Mouse (Mus musculus) lung, postnatal 10 days (tissue): ENCODE measurements around the gene Ranbp9.
A peak's percentile ranks its signal among the peaks of the same experiment; 100 is the strongest.

Experiments used
- DNase-seq: peaks from one replicate; pipeline ENCODE4 v3.0.0; 2021

Gene Ranbp9

DNA sequence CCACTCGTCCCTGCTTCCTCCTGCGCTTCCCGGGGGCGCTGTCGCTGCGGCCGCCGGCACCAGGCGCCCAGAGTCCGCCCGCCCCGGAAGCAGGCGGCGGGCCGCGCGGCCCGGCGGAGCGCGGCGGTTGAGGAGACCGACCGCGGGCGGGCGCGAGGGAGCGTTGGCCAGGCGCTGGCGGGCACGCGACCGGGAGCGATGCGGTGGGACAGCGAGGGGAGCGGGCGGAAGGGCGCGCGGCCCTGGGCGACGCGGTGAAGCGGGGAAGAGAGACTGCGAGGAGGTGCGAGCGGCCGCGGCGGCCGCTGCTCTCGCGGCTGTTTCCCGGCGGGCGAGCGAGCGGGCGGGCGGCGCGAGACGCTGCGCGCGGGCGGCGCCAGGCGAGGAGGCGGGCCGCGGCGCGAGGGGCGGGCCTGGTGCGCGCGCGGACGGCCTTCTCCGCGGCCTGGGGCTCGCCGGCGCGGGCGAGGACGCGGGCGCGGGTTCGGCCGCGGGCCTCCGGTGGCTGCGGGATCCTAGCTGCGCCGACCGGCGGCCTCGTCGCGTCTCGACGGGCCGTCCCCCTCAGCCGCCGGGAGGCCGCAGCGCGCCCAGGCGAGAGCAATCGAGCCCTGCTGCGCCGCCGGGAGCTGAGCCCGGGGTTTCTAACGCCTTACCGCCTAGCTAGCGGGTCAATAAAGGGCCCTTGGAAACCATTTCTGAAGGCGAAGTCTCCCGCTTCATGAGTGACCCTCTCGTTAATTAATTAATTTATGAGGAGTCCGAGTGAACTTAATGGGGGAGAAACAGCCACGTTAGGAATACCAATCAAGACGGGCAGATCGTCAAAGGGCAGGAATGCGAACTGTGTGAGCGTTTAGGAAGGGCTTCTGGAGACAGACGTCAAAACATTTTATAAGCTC is at the start of gene Ranbp9:
Ranbp9 (minus strand) TSS at position 326 of the 902 bp plus-strand sequence.
- peak; percentile 77 for DNase-seq

- no peak for DNase-seq
These were observed 49.2 kb upstream of the Ranbp9 start for GRCm38 (mm10) chr13:43530129-43530831.

DNA sequence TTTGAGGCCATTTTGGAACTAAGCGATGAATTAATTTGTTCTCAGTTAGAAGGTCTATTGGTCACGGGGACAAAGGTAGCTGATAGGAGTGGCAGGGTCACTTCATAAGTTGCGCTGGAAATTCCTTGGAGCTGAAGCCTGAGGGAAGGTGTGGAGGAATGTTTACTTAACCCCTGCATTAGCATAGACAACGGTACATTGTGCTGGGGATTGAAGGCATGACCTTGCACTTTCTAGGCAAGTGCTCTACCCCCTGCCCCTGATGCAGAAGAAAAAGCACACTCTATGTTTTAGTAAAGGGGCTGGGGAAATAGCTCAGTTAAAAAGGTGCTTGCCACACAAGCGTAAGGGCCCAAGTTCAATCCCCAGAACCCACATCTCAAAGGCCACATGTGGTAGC is 45.2 kb upstream of the Ranbp9 start:
- no peak for DNase-seq

DNA sequence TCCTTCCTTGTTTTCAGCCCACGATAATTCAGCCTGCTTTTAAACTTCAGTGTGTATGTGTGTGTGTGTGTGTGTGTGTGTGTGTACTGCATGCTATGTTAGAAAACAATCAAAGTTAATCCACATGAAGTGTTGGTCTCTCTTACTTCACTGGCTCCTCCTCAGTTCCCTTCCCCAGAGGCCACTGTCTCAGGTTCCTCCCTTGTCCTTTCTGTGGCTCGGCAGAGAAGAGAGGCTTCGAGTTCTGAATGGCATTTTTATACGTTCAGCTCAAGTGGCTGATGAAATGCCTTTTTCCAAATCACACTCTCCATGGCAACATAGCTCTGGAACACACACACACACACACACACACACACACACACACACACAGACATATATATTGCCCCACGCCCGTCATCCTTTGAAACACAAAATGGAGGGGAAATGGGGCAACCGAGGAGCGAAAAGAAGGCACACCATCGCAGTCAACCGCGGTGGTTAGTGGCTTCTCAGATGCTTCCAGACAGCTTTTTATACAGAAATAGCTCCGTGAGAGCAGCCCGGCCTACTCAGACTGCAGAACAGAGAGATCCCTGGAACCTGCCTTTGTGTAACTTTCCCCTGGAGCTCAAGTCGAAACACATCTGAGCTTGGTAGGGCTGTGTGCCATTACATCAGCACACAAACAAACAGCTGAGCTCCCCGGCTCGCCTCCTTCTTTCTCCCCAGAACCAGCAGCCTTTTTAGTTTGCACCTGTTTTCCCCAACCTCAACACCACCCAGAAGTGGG is 44.5 kb upstream of the Ranbp9 start:
- DNase-seq = peak; percentile 15

- peak; percentile 80 for DNase-seq
These were observed 43.6 kb upstream of the Ranbp9 start for GRCm38 (mm10) chr13:43524491-43525362.

DNA sequence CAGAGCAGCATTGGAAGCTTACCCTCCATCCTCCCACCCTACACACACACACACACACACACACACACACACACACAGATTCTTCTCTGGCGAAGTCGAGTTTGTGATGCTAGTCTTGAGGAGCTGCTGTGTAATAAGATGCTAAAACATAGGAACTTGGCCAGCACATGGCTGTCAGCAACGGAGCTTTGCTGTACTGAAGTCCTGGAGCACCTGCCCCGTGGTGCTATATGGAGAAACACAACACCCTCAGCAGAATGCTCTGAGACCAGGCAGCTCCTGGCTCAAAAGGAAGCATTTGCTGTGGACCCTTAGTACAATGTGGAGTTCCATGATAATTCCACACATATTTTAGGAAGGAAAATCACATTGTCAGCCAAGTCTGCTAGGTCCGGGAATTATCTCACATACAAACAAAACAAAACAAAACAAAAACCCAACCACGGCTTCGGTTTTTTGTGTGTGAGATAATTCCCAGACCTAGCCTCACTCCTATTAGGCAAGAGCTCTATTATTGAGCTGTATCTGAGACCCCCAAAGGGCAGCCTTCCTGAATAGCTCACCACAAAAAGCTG is 42.9 kb upstream of the Ranbp9 start:
- no peak for DNase-seq

- DNase-seq = no peak
These were observed 40.9 kb upstream of the Ranbp9 start for GRCm38 (mm10) chr13:43521940-43522339.

DNA sequence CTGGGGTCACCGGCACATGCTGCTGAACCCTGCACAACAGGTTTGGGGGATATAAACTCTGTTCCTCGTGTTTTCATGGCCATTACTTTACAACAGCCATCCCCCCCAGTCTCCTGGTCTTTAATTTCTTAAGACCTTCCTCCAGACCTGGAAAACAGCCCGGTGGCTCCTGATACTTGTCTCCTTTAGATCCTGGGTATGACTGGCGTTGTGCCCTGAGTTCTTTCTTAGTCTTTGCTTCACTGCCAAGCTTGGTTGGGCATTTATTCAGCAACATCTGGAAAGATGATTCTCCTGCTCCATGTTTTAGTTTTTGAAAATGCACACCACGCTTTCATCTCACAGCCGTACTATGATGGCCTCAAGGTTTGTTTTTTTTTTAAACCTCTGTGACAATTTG is 38.2 kb upstream of the Ranbp9 start:
- DNase-seq = no peak

GRCm38 (mm10) chr13:43517371-43517770 is 36.3 kb upstream of the Ranbp9 start:
- DNase-seq = no peak

DNA sequence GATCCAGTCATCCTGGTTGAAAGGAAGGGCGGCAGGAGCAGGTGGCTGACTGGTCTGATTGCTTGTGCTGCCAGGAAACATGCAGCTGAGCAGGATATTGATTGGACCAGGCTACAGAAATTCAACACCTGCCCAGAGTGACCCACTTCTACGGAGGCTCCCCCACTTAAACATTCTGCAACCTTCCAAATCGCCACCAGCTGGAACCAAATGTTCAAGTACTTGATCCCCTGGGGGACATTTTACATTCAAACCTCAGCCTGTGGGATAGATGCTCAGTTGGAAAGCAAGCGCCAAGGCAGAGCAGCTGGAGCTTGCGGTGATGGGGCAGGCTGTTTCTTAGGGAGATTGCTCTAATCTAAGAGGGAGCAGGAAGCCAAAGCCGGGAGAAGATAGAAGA is 35.8 kb upstream of the Ranbp9 start:
- DNase-seq = no peak

GRCm38 (mm10) chr13:43516119-43516518 is 35.0 kb upstream of the Ranbp9 start:
- no peak for DNase-seq

DNA sequence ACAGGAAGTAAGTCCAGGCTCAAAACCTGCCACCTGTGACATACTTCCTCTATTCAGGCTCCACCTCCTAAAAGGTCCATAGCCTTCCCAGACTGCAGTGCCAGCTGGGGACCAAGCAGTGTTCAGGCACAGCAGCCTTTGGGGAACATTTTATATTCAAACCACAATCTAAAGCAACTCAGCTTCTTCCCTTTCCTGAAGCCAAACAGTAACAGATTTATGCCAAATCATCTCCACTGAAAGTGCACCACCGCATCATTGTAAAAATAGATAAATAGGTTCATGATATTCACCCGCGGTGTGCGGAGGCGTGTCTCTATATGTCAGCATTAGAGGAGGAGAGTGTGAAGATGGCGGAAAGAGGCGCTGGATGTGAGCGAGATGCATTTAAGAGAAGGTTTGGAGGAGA is 33.9 kb upstream of the Ranbp9 start:
- DNase-seq = no peak

DNA sequence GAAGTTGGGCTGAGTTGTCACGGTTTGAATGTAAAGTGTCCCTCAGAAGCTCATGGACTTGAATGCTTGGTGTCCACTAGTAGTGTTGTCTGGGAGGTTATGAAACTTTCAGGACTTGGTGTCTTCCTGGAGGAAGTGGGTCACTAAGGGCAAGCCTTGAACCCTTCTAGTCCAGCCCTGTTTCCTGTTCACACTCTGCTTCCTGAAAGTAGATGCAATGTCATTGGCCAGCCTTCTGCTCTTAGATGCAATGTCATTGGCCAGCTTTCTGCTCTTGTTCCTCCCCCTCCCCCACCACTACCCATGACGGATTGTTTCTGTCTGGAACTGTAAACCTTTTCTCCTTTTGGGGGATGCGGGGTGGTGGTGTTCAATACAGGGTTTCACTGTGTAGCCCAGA is 31.7 kb upstream of the Ranbp9 start:
- no peak for DNase-seq

DNA sequence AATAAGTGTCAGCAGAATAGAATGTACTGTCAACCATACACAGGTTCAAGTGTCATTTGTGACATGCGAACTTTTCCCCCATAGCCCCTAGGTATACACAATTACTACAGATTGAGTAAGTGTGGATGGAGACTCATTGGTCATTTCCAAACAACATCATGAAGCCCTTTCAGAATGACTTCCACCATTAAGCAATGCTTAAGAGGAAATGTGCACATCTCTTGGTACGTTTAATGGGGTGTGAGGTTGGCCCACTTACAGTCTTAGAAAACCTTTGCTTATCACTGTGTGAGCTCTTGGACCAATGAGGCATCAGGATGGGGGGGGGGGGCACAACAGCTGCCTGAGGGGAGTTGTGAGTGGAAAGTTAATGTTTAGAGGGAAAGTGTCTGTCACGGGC is 24.7 kb upstream of the Ranbp9 start:
- DNase-seq = no peak

DNA sequence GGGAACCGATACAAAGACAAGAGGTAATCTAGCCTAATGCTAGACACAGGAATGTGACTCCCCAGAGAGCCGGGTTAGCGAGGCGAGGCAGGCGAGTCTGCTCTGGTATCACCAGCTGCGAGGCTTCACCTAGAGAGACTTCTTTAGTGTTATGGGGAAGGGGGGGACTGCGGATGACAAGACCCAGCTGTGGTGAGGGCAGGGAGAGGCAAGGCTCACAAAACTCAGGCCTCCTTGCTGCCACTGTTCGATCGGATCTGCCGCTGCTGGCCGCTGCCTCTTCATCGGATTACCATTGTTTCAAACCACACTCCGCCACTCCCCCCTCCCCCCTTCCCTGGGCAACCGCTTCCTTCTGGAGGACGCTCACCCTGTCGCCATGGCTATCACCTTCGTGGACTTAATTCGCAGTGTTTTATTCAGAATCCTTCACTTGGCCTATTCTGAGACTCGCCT is 22.3 kb upstream of the Ranbp9 start:
- peak; percentile 84 for DNase-seq

DNA sequence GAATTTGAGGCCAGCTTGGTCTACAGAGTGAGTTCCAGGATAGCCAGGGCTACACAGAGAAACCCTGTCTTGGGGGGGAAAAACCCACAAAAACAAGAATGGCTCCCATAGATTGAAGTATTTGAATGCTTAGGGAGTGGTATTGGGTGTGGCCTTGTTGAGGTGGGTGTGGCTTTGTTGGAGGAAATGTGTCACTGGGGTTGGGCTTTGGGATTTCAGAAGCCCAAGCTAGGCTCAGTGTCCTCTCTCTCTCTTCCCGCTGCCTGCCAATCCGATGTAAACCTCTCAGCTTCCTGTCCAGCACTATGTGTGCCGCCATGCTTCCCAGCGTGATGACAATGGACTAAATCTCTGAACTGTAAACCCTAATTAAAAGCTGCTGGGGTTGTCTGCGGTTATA is 20.5 kb upstream of the Ranbp9 start:
- no peak for DNase-seq

DNA sequence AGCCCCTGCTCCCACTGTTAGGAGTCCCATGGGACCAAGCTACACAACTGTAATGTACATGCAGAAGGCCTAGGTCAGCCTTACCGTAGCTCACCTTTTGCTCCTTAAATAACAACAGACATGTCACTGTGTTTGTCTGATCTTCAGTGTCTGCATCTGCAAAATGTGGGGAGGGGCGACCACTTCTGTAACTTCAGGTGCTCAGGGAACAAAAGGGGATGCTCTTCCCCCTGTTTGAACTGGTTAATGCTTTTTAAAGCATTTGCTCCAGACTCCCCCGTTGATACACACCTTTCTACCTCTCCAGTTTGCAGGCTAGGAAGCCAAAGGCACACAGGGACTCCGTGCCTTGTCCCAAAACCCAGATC is 19.4 kb upstream of the Ranbp9 start:
- no peak for DNase-seq

DNA sequence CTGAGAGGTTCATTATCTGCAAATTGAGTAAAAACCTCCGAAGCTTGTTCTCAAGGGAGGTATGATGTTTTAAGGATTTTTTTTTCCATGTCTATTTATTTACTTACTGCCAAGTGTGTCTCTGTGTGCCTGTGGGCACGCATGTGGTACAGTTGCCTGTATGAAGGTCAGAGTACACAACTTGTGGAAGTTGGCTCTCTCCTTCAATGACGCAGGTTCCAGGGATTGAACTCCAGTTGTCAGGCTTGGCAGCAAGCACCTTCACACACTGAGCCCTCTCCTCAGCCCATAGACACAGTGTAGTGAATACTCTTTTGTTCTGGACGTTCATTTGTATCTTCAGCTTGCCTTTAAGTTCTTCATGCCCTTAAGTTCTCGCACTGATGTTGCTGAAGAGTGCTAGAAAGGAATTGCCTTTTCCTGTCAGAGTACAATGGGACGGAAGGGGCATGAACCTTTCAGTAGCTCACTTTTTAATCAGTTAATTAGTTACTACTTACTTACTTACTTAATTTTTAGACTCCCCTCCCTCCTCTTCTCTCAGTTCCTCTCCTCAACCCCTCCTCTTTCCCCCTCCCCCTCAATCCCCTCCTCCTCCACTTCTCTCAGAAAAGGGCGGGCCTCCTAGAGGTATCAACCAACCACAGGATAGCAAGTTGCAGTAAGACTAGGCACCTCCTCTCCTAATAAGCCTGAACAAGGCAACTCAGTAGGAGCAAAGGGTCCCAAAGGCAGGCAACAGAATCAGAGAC is 18.8 kb upstream of the Ranbp9 start:
- DNase-seq = no peak

DNA sequence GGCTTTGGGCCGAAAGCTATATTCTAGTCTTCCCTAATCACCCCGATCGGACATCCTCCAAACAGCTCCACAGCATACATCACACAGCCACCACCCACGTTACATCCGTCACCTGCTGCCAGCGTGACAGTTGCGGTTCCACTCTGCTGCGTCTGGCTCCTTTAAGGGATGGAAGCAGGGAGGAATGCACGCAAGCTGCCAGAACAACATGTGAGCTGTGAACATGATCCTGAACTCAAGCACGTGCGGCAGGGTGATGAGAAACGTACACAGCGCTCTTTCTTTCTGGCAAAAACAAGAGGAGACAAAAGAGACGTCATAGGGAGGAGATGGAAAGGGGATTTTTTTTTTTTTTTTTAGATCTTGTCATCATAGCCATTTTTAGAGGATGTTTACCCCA is 17.8 kb upstream of the Ranbp9 start:
- peak; percentile 43 for DNase-seq

- no peak for DNase-seq
These were observed 16.7 kb upstream of the Ranbp9 start for GRCm38 (mm10) chr13:43497769-43498168.

DNA sequence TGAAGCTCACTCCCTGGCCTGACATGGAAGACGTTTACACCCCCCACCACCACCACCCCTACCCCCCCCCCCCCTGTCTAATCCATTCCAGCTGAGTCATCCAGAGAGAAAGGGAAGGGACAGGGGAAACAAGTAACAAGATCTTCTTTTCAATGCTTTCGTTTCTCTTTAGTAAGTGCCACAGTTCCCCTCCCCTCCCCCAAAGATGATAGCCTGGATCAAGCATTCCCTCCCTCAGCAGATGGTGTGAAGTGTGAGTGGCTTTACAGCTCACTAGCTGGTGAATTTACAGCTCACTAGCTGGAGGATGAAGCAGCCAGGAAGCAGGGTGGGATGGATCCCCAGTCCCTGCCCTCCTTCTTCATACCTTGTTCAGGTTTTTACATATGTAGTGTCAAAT is 15.6 kb upstream of the Ranbp9 start:
- no peak for DNase-seq
